Mouse (Mus musculus): Measurements from ENCODE around the gene Ankrd13a. TPM values are rescaled to one million over a fixed set of nuclear protein-coding genes. Genes with fewer than 3 reads are reported as not detected.
A peak's percentile ranks its signal among the peaks of the same experiment; 100 is the strongest.

The Ankrd13a gene
- total RNA-seq, 2 experiments from 2014 or later: 37.1 to 39.5 TPM

- no peak for DNase-seq
Observed at GRCm38 (mm10) chr5:114799848-114800247, 25.4 kb downstream of the Ankrd13a start.

GRCm38 (mm10) chr5:114801049-114801448 lies 26.6 kb downstream of the Ankrd13a start:
- no peak for DNase-seq

- no peak for DNase-seq
Observed at GRCm38 (mm10) chr5:114801841-114802240, 27.4 kb downstream of the Ankrd13a start.

- DNase-seq: no peak
Observed at GRCm38 (mm10) chr5:114803231-114803630, 28.8 kb downstream of the Ankrd13a start.

- no peak for DNase-seq
Observed at GRCm38 (mm10) chr5:114804335-114804734, 29.9 kb downstream of the Ankrd13a start.

GRCm38 (mm10) chr5:114804958-114805357 lies 30.5 kb downstream of the Ankrd13a start:
- peak; percentile 41 for DNase-seq

GRCm38 (mm10) chr5:114805436-114806350 lies 31.2 kb downstream of the Ankrd13a start:
- no peak for DNase-seq

GRCm38 (mm10) chr5:114806636-114807035 lies 32.2 kb downstream of the Ankrd13a start:
- no peak for DNase-seq

GRCm38 (mm10) chr5:114807063-114807462 lies 32.6 kb downstream of the Ankrd13a start:
- DNase-seq: no peak

GRCm38 (mm10) chr5:114807468-114807867 lies 33.0 kb downstream of the Ankrd13a start:
- no peak for DNase-seq

GRCm38 (mm10) chr5:114807893-114808292 lies 33.4 kb downstream of the Ankrd13a start:
- DNase-seq: no peak

GRCm38 (mm10) chr5:114808385-114808784 lies 33.9 kb downstream of the Ankrd13a start:
- no peak for DNase-seq

- DNase-seq: no peak
Observed at GRCm38 (mm10) chr5:114809181-114809756, 34.8 kb downstream of the Ankrd13a start.

- no peak for DNase-seq
Observed at GRCm38 (mm10) chr5:114809826-114810225, 35.3 kb downstream of the Ankrd13a start.

GRCm38 (mm10) chr5:114813525-114814181 lies 39.2 kb downstream of the Ankrd13a start:
- DNase-seq: peak; percentile 86

- DNase-seq: no peak
Observed at GRCm38 (mm10) chr5:114816599-114816998, 42.1 kb downstream of the Ankrd13a start.

- no peak for DNase-seq
Observed at GRCm38 (mm10) chr5:114818124-114818523, 43.6 kb downstream of the Ankrd13a start.

GRCm38 (mm10) chr5:114822796-114823688 lies 48.6 kb downstream of the Ankrd13a start, which contains the start of gene 1500011B03Rik:
Gene 1500011B03Rik, minus strand, starts transcription at chr5:114823468.
- peak; percentile 74 for DNase-seq

- DNase-seq: no peak
Observed at GRCm38 (mm10) chr5:114824197-114824596, 49.7 kb downstream of the Ankrd13a start.

- peak; percentile 47 for DNase-seq
Observed at GRCm38 (mm10) chr5:114825978-114826691, 51.7 kb downstream of the Ankrd13a start.

- DNase-seq: no peak
Observed at GRCm38 (mm10) chr5:114827427-114827826, 53.0 kb downstream of the Ankrd13a start.
